Mouse (Mus musculus): ENCODE measurements around the gene Brd9.
A peak's percentile ranks its signal among the peaks of the same experiment; 100 is the strongest.

Brd9 gene

DNA sequence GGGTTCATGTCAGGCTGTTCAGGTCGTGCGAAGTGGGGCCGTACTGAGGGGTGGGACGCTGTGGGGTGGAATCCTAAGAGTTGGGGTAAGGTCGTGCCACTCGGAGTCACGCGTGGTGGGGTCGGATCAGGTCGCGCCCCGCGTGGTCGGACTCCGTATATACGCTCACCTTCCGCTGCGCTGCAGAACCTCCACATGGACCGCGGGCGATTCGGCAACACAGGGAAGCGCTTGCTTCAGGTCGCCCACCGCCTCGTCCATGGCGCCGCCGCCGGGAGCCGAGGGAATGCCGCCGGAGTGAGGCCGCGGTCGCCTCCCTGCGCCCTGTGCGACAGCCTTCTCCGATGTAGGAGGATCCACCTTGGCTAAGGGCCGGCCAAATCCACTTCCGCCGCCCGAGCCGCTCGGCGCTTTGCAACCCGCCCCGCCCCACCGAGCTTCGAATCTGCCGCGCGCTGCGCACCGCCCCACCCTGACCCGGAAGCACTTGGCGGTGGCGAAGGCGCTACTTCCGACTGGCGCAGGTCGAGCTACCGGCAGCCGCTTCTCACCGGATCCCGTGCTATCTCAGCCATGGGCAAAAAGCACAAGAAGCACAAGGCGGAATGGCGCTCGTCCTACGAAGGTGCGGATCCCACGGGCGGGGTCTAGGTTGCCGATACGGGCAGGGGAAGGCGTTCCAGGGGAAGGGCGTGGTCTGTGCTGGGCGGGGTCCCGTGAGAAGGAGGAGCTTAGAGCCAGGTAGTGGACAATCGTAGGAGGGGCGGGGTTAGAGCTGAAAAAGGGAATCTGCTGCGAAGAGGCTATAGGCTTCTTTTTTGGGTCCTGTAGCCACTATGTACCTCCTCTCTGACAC, at the start of gene Brd9, which contains the start of gene Trip13:
Brd9 (plus strand) TSS at position 491 of the 856 bp plus-strand sequence.
Trip13 (minus strand) TSS at position 464 of the 856 bp plus-strand sequence.
- DNase-seq, result peak; percentile 95

DNA sequence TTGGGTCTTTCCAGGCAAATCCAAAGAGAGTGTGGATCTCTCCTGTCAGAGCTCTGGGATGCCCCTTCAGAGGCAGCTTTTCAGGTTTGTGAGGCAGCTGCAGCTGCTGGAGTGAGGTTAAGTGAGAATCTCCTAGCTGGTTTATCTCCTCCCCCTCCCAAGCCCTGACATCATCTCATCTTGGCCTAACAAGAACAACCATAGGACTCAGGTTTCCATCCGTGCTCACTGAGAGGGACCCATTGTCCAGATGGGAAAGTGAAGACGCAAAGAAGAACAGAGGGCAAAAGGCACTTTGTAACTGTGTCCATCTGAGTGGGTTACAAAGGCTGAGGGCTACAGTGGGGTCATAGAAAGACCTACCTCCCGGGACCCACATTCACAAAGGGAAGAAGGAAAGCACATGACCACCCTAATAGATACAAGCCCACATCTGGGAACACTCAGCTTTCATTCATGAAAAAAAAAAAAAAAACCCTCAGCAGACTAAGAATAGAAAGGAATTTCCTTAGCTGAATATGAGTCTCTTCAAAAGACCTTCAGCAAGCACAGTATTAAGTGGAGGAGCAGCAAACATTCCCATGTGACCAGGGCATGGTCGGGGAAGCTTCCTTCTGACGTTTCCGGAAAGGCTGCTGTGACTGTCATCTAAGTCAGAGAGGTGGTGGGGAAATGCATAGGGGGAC, 45.0 kb upstream of the Brd9 start:
- DNase-seq, result no peak

DNA sequence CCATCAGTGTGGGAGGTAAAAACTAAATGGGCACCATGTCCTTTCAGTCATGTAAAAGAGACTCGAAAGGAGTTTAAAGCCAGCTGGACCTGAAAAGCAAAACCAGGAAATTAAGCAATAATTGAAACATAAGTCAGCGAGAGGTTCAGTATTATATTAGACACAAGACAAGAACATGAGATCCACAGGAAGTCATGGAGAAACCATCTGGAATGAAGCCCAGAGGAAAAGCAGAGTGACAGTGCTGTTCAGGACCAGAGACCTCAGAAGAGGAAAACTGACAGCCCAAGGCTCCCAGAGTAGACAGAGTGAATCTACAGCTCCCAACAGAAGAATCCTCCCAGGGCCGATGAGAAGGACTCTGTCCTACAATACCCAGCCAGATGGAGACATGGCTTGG, 40.0 kb upstream of the Brd9 start:
- DNase-seq, result no peak

DNA sequence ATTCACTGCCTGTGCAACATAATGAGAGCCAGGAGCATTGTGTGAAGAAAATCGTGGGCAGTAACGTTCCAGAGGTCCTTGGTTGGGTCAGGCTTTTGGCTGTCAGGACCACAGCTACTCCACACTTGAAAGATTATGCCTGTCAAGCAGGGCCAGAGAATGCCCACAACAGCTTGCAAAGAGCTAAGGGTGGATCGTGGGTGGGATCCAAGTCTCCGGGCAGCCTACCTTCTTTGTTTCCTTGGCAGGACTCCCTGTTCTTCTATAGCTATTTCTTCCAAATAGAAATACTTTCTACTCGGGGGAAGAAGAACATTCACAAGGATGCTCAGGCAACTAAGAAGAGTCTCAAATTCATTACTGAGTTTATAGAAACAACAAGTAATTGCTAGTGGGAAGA, 30.5 kb upstream of the Brd9 start:
- no peak for DNase-seq

DNA sequence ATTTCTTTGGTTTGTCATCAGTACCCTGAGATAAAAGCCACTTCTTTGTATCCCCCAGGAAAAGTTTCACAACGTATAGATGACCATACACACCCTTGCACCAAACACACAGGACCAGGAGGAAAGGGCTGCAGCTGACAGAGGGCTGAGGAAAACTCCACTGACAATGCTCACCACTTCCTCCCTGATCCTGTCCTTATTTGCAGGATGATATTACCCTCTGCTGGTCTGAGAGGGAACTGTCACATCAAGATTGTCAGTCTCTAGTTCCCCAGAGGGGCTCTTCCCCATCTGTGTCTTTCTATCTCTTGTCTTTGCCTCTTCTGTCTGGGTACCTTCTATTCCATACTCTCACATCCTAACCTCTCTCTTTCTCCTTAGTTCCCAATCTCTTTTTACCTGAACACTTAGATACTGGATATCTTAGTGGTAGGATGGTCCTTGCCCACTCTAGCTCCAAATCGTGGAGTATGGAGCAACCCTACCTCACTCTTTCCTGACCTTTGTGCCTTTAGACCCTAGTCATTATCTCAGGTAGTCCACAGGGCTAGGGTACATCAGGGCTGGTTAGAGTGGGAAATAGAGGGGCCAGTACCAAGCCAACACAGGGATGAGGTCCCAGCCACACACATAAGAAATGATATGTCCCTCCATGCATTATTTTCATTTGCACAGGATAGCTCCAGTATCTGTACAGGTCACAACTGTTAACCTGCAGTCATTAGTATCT, 29.8 kb upstream of the Brd9 start:
- DNase-seq, result peak; percentile 54

DNA sequence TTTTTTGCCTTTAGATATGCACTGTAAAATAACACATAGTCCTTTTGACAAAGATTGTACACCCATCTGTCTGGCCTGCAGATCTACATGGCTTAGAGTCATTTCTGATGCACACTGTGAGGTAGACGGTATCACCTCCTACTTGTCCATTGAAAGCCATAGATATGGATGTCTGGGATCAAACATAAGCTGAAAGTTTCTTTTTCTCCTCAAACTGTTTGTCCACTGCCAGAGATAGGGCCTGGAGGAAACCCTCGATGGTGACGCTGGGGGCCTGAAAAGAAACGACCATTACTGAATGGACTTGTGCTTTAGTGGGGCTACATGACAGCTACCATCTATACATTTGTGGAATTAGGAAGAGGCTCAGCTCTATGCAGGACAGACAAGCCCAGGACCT, 24.5 kb upstream of the Brd9 start:
- DNase-seq, result no peak

DNA sequence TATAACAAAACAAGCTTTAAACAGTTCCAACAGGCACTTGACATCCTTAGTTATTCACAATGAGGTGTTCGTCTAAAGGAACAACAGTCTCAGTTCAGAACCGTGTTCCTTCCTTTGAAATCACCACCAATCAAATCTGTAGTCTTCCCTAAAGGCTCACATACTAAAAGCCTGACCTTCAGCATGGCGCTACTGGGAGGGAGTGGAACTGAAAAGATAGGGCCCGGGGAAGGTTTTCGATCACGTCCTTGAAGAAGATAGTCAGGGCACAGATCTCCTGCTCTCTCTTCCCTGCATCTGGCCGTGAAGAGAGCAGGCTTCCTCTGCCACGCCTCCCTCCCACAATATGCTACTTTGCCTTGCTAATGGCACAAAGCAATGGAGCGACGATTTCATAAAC, 5.4 kb upstream of the Brd9 start:
- DNase-seq, result no peak

DNA sequence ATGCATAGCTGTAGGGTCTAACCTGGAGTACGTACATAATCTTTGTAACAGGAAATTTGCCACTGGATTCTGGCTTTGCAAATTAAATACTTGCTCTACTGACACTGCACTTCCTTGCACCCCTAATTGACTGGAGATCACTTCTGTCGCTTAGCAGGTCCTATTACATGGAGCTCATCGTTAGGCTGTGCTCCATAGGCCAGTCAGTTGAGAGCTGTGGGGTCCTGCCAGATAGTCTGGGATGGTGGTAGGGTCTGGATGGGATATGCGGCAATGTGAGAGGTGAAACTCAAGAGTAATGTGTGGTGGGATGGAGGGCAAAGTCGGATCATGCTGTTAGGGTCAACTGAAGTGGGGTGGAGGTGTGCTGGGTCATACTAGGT, 682 bp upstream of the Brd9 start:
- DNase-seq, result no peak

DNA sequence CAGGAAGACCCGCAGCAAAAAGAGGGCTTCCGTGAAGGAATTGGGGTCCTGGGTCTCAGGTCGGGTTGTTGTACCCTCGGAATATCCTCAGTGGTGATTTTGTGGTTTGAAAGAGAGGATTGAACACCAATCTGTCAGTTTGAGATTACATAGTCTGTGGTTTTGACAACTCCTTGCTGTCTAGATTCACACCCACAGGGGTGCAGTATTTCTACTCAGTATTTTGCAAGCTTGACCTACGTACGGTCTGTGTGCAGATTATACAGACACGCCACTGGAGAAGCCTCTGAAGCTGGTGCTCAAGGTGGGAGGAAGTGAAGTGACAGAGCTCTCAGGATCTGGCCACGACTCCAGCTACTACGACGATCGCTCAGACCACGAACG, 558 bp downstream of the Brd9 start:
- DNase-seq, result no peak

DNA sequence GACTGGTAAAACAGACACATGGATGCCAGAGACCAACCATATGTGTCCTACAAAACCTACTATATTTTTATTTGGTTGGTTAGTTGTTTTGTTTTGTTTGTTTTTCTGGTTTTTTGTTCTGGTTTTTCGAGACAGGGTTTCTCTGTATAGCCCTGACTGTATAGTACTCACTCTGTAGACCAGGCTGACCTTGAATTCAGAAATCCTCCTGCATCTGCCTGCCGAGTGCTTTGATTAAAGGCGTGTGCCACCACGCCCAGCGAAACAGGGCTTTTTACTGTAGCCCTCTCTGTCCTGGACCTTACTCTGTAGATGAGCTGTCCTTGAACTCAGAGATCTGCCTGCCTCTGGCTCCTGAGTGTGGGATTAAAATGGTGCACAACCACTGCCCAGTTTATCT, 1.5 kb downstream of the Brd9 start:
- no peak for DNase-seq

DNA sequence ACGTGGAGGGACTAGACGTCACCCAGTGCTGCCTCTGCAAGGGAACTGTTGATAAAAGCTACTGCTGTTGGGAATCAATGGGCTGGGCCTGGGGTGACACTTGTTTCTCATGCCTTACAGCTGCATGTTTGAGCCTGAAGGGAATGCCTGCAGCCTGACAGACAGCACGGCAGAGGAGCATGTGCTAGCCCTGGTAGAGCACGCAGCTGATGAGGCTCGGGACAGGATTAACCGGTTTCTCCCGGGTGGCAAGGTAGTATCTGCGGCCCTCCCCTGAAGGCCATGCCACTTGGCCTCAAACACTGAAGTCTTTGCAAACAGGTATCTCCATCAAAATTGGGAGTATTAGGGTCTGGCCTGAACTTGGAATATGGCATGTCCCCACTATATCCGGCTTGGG, 7.0 kb downstream of the Brd9 start:
- DNase-seq, result no peak

DNA sequence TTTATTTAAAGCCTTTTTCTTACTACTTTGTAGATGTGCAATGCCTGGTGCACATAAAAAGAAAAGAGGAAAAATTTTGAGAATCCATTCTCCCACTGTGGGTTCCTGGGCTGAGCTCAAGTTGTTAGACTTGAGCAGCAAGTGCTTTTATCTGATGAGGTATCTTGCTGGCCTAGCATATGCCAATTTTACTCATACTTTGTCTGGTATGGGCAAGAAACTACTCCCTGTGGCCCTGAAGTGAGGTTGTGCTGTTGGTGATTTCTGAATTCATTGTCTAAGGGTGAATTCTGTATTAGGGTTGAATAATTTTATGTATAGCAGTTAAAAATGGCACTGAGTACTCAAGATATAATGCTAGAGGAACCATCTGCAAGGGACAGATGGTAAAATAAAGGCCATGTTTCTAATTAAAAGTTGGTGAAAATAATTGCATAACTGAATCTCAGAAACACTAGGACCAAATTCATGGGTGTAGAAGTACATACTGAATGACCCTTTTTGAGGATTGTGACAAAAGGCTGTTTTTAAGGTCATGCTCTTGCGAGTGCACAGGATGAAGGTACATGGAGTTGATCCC, 16.0 kb downstream of the Brd9 start:
- DNase-seq, result no peak

DNA sequence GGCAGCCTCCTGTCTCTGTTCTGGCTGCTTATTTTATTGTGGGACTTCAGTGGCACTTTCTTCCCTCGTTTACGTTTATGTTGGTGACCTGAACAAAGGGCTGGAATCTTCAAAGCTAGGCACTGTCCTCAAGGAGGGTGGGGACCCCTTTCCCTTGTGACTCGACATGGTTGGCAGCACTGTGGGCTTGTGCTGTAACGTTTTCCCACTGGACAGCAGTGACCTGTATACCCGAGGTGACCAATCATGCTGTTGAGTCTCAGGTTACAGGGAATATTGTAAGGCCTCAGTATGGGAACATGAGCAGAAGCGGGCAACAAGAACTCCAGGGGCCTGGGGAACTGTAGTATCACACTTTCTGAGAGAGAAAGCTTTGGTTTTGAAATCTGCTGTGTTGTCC, 17.1 kb downstream of the Brd9 start:
- no peak for DNase-seq

DNA sequence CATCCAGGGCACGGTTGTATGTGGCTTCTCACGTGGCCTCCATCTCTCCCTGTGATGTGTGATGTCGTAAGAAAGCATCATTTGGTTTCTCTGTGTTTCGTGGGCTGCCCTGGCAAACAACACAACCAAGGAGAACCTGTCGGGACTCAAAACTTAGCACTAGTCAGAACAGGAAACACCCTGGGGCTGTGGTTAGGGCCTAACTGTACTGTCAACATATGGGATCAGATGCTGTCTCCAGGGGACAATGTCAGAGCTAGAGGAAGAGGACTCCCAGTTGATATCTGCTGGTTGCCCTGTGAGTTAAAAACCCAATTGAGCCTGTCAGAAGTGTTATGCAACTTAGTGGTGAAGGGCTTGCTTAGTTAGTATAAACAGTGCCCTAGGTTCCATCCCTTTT, 17.9 kb downstream of the Brd9 start:
- no peak for DNase-seq

DNA sequence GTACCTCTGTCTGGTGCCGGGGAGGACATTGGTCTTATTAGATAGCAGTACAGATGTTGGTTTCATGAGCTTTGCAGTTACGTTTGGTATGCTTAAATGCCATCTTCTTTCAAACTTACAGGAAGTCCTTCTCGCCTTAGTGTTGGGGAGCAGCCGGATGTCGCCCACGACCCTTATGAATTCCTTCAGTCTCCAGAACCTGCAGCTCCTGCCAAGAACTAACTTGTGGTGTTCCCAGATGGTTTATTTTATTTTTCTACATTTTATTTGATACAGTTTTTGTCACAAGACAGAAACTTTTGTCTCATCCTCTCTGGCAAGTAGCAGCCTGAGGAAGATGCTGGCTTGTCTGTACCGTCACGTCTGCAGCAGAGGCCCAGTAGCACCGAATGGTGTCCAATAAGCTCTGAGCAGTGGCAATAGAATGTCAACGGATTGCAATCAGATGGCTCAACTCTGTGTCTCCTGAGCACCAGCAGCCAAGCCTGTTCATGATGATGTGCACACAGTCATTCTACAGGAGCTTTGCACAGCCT, 22.6 kb downstream of the Brd9 start:
- no peak for DNase-seq

DNA sequence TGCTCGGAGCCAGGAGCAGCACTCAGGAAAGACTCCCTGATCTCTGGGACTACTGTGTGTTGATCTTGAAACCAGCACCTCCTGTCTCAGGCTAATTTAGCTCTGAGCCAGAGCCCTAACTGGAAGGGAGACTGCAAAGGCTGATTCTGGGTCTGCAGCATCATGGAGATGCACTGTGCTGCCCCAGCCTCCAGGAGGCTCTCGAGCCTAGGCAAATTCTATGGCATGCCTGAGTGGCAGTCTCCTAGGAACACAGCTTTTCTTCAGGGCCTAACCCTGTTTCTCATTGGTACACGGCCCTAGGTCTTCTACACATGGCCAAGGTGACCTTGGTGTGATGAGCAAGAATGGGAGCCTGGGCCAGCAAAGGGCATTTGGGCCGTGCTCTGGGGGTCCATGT, 23.6 kb downstream of the Brd9 start:
- no peak for DNase-seq

DNA sequence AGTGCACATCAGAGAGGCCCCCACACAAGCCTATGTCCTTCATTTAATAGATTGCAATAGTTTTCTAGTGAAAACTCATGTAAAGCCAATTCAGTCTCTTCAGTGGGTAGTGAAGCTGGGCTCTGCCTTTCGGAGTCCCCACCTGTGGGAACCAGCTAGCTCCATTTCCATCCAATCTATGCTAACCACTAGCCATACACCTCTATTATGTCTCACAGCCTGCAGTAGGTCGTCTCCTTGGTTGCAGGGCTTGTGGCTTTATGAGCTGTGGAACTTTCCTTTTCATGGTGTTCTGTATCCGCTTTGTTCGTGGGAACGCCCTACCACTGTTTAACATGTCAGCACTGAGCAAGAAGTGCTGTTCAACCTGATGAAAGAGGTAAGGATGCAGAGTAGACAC, 25.9 kb downstream of the Brd9 start, which contains the start of gene Zdhhc11:
Zdhhc11 (plus strand) TSS at position 301 of the 400 bp plus-strand sequence.
- DNase-seq, result no peak

DNA sequence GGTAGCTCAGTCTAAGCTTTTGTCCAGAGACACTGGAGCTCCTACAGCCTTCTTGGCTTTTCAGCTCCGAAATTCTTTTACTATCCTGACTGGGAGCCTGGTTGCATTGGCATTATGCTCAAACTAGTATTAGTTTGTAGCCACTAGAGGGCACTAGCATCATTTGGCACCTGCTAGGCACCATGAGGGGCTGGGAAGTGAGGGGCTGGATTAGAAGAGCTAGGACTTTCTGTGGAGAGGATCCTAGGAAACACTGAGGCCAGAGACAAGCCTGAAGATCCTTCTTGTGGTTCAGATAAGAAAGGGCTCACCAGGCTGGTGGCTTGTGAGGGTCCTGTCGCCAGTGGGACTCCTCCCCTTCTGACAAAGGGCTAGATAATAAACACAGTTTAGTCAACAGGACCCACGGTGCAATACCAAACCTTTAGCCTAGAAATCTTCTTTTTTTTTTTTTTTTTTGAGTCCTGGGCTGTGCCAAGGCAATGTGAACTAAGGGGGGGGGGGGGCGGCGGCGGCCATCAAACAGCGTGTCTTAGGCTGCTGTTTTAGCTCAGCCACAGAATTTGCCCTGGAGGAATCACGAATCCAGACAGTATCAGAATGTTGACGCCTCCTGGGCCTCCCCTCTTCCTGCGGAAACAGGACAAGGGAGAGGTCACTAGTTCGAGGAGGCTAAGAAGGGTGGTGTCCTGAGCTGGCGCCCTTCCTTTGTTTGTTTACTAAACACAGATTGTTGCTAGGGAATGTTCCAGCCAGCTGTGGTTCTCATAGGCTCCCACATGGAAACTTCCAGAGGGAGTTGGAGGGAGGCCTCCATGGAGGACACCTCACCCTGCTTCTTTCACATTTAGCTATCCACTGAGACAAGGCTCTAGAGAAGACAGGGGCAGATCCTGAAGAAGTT, 33.2 kb downstream of the Brd9 start:
- peak; percentile 26 for DNase-seq

DNA sequence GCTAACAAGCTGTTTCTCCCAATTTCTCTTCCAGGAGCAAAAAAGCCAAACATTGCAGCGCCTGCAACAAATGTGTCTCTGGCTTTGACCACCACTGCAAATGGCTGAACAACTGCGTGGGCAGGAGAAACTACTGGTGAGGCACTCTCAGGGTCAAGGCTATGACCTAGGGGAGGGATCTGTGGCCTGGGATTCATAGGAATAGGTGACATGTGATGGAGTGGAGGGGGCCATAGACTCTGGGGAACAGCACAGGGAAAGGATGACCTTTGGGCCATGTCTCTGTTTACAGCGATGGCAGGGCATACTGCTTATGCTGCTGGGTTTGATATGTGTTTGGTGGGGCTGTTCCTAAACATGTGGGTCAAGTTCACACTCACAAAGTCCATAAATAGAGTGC, 36.9 kb downstream of the Brd9 start:
- no peak for DNase-seq

DNA sequence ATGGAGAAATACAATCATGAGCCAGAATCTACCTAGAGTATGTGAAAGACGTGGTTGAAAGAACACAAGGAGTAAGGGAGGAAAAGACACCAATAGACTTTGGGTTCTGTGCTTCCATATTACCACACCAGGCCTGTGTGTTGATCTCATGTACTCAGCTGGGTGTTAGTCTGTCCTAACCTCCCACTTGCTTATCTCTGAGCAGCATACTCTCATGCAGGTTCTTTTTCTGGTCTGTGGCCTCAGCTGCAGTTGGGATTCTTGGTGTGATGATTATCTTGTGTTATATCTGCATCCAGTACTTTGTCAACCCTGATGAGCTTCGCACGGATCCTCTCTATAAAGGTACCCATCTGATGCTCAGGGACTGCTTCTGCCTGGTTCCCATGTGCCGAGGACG, 39.3 kb downstream of the Brd9 start:
- DNase-seq, result no peak

DNA sequence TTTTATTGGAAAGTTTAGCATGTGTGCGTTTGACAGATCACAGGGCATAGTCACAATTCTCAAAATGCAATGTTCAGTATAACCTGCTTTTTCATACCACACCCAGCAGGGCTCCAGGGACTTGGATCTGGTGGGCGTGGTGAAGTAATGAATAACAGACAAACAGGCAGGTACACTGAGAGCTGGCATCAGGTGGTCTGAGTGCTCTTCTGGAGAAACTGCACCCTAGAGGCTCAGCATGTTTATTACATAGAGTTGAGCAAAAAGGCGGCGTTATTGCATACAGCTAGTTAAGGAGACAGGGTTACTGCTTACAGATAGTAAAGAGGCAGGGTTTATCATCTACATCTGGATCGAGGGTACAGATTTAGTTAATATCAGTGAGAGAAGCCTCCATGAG, 52.7 kb downstream of the Brd9 start:
- no peak for DNase-seq

DNA sequence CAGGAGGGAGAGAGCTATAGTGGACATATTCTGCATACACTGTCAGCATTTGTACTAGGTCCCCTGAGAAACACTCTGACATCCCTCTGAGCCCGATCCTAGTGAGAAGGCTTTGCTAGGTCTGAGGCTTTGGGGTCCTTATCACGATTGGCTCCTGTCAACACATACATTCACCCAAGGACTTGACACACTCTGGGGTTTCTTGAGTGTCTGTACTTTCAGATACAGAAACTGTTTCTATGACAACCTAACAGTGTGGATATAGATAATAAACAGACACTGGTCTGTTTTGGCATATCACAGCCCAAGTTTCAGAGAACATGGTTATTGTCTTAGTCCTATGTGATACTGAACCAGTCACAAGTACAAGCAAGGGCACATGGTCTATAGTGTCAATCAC, 53.1 kb downstream of the Brd9 start:
- no peak for DNase-seq
